Mouse (Mus musculus) cerebellum, postnatal 4 days (tissue): Measurements from ENCODE around the gene Sprn.

Source experiments
- DNase-seq, 2 experiments: peaks; one replicate each; pipeline ENCODE4 v3.0.0; 2022; ENCODE audit warnings: low spot score in 2 of 2, mixed read lengths in 1 of 2

Sprn gene

DNA sequence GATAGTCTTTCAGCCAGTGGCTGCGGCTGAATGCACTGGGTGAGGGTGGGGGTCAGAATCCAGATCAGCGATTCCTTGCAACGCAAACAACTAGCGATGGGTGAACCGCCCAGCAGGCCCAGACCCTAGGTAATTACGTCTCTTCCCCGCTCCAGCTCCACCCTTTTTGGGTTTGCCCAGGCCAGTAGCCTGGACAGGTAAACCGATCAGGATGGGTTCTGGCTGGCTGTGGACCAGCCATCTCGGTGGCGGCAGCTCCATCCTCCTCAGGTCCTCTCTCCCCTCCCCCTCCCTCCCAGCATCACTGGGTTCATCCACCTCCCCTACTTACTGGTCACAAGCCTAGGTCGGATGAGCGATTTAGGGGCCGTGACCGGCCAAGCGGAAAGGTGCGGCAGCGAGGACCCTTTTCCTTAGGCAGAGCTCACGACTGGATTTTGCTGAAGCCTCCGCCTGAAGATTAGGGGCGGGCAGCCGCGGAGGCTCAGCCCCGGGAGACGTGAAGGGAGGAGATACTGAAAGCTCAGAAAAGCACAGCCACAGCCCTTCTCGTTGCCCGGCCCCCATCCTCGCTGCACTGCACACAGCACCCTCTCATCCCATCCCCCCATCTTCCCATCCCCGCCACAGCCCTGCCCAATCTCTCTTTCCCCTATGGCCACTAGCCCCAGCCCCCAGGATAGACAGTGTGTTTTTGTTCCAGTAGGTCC is at the start of gene Sprn:
Gene Sprn (minus strand): TSS at position 660 of the 710 bp plus-strand sequence.
- DNase-seq, result peak; percentile 31 to 37

DNA sequence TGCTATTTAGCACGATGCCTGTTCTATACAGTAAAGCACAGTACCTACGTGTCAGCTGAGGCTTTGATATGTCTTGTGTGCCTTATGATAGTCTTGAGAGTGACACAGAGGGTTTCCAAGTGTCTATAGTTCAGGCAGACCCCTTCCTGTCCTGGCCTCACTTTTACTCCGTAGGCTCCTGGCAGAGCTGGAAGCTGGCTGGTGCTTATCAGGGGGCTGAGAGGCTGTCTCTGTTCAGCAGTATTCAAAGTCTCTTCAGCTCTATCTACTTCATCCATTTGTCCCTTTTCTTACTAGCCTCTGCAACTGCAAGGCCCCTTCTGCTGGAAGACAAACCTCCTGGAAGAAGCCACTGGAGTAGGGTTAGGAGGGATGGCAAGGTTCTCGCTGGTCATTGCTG is 46.4 kb upstream of the Sprn start:
- DNase-seq, result no peak

DNA sequence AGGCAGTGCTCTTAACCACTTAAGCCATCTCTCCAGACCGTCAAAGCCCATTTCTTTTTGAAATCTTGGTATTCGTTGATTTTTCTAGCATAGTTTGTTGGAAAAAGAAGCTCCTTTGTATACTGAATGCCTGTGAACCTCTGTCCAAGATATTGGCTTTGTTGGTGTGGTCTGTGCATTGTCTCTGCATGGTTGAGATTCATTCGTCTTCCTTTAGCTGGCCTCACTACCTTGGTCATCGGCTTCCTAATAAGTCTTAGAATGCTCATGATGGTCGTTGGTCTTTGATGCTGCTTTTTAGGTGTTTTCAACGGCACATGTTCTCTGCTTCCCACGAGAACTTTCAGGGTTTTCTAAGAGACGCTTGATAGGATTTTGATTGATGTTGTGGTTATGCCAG is 41.3 kb upstream of the Sprn start:
- no peak for DNase-seq

DNA sequence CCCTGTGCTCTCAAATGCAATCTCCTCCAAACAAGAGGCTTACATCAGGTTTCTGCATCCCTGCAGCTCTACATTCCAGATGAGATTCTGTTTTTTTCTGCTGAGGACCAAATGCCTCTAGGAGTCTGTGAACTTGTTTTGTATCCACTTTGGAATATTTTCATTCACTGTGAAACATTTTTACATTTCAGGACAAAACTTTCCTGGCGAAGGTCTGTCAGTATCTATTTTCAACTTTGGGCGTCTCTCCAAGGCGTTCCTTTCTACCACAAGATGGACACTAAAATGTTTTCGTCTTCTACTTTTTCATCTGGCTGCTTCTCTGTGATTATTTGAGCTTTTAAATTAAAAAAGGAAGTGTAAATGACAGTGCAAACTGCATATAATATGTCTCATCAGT is 39.4 kb upstream of the Sprn start:
- DNase-seq, result no peak

DNA sequence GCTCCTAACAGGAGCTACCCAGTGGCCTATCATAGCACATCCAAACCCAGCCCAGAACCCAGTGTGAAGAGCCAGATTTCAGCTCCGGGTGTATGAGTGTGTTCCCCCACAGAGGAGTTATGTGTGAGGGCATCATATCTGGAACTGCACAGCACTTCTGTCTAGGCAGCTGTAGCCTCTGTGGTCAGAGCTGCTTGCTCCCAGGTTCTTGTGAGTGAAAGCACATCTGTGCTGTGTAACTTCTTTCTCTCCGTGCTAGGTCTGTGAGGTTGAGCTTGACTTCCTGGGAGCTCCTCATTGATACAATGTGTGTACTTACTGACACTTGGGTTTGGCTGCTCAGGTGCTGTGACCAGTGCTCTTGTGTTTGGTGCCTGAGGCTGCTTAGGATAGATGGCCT is 38.2 kb upstream of the Sprn start:
- DNase-seq, result no peak

DNA sequence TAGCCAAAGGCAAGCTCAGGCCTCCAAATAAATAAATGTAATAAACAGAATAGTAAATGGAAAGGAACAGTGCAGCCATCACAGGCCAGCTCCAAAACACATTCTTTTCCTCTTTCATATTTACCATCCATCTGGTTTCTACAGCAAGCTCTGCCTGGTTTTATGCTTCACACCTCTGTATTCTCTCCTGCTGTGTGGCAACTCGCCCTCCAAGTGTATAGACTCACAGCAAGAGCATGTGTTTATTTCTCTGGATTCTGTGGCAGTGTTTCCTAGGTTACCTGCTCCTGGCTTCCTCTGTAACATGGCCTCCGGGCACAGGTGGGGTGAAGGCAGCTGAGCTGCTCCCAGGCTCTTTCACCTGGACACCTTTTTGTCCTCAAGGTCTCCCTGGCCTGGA is 37.8 kb upstream of the Sprn start:
- DNase-seq, result no peak

DNA sequence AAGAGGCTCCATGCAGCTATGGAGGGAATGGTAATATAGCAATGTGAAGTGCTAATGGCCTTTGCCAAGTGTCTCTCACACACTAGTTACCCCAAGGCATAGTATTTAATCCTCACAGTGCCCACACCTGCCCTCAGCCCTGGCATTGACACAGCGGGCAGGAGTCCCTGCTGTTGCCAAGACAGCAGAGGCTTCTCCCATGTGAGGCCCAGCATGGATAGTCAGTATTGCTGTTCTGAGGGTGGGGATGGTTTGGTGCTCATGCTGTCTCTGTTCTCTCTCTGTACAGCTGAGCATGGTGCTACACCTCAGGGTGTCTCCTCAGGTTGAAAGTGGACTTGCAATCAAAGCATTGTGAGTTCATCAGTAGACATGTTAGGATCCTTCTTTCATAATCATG is 35.8 kb upstream of the Sprn start:
- DNase-seq, result no peak

DNA sequence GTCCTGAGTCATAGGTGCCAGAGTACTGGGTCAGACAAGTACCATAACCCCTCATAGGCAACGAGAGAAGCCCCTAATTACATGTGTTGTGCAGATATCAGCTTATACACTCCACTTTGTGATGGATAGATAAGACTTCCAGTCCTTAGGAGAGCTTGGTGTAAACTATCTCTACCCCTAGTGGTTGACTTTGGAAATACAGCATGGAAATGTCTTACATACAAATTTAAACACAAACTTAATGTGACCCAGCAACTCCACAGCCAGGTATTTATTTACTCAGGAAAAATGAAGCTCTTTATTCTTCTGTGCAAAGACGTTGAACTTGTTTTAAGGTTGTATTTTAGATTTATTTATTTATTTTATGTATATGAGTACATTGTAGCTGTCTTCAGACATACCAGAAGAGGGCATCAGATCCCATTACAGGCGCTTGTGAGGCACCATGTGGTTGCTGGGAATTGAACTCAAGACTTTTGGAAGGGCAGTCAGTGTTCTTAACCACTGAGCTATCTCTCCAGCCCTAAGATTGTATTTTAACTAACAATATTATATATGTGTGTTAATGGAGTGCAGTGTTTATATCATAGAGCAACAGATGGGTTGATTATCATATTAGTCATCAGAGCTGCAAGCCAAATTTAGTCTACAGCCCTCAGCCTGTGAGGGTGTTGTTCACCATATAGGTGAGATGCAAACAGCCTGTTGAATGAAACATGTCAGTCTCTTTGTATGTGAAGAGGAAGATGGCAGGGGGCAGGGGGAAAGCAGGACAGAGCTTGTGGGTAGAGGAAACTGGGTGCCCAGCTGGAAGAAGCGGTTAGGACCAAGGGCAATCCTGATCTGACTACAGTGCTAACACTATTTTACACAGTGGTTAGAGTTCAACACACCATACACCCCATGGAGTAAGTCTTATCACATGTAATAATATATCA is 34.0 kb upstream of the Sprn start:
- no peak for DNase-seq

DNA sequence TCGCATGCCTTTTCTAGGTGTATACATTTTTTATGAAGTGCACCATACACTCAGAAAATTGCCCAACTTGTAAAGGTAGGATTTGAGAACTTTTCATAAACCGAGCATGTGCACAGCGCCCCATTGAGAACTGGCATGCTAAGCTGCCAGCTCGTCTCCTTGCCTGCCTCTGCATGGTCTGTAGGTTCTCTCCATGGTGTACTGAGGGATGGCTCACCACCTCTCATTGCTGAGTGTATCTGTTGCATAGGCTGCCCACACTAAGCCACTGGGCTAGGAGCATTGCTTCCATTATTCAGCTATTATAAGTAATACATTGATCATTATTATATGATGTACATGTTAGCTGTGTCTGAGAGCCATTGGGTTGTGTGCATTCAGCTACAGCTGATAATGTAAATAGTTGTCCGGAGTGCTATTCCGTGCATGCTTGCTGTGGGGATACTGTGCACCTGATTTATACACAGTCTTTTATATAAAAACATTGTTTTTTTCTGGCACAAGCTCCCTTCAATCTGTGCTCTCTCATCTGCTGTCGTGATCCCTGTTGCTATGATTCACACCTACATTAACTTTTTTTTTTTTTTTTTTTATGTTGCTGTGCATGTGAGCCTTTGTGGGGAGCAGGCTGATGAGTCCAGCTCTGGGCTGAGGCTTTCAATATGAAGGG is 33.2 kb upstream of the Sprn start:
- no peak for DNase-seq

DNA sequence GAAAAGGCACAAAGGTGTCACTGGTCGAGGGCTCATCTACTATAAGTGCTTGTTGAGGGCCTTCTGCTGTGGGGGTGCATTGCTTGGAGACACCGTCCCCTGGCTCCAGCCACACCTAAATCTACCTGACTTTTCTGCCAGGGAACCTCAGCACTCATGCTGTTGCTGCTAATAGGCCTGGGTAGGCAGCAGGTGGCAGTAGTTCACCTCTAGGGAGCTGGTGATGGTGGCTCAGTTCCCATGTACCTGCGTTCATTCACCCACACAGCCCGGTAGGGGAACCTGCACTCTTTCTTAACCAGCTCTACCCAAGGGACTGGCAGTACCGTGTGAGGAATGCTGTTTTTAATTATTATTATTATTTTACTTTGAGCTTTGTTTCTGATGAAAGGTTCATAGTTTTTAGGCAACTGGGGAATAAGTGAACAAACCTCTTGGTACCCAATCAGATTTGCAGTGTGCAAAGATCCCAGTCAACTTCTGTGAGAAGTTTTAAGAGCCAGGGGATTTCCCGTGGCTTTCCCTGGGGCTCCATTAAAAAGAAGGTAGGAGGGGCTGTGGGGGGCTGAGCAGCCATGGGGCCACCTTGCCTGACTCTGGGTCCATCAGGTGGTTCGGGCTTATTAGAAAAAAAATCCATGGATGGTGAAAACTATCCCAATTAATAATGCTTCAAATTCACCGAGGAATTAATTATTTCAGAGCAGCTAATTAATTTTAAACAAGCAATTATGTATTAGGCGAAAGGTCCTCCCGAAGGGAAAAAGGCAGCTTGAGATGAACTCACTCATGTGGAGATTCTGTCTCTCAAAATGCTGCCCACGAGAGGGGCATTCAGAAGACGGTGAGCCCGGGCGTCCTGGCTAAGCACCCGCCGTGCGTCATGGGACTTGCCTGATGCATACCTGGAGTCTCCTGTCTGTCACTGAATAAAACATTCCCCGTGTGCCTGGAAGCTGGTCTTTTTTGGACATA is 32.3 kb upstream of the Sprn start:
- no peak for DNase-seq

DNA sequence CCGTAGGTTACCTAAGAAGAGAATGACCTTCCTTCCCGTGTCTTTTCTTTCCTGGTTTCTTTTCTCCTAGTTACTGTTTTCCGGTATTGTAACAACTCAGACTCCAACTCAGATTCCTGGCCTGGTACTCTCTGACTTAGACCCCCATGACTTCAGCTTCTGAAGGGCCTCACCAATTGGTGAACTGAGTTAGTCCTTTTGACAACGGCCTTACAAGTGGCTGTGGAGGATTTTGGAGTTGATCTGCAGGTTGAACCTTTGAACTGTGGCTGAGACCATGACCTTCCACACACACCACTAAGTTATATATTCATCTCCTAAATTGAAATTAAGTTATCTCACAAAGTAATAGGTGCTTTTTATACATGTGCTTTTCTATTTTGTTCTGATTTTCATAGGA is 29.5 kb upstream of the Sprn start:
- DNase-seq, result no peak

DNA sequence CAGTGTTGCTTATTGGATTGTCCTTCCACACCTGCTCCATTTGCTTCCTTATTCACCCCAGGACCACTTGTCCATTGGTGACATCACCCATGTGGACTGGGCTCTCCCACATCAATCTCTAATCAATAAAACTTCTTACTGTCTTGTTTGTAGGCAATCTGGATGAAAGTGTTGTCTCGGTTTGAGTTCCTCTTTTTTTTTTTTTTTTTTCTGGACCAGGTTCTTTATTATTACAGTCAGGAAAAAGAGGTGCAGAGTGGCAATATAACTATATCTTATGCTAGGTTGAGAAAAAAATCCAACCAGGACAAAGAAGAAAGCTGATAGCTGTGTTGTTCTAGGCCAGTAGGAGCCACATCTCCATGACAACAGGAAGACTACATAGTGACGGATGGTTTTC is 26.0 kb upstream of the Sprn start:
- no peak for DNase-seq

DNA sequence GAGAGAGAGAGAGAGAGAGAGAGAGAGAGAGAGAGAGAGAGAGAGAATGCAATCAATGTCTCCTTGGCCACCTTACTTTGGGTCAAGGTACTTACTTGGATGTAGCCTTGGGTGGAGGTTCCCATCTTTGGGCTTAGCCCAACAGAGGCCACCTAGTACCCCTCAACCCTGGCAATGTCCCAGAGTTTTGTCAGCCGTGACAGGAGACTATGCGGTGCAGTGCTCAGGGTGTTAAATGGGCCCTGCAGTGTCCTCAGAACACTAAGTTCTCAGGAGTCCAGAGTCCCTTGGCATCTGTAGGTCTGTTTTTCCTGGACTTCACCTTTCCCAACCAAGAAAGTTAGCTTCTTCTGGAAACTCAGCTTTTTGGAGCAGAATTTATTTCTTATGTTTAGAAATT is 24.5 kb upstream of the Sprn start:
- no peak for DNase-seq

DNA sequence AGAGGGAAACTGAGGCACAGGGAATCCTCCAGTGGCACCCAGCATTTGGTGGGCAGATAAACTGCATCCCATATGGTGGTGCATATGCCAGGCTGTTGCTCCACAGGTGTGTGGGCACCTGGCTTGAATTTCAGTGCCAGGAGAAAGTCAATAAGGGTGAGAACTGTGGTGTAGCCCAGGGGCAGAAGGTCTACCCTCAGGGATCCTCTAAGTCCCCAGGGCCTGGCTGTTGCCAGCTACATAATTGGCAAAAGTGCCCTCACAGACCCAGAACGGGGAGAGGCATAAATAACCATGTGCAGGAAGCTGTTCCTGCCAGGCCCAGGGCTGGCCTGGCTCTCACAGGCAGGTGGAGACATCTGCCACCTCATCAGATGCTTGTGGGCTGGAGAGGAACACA is 18.3 kb upstream of the Sprn start, which contains the start of gene Olfr523:
Gene Olfr523 (plus strand): TSS at position 282 of the 400 bp plus-strand sequence.
- peak in 1 of 2 experiments; percentile 47 for DNase-seq

DNA sequence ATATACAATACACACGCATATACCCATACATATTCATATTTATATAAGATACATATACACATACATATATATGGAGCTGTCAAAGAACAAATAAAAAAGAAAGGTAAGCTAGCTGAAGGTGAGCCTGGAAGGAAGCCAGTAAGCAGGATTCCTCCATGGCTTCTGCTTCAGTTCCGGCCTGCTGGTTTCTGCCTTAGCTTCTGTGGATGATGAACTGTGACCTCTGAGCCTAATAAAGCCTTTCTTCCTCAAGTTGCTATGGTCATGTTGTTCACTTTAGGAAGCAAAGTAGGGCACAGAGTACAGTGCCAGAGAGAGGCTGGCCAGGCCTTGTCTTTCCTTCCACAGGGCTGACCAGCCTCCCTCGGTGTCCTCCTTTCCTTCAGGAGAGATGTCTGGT is 16.2 kb upstream of the Sprn start:
- no peak for DNase-seq

DNA sequence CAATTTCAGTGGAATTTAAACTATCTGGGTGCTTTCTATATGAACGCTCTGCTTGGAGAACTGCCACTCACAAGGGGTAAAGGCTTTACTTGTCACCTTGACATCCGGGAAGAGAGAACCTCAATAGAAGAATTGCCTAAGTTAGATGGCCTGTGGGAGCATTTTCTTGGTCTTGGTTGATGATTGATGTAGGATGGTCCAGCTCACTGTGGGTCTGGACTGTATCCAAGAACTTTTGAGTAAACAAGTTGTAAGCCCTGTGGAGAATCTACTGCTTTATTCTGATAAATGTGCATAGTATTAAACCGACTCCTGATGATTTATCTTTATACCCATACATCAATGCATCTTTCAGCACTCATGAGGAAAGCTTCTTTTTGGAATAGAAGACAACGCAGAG is 14.7 kb upstream of the Sprn start:
- DNase-seq, result no peak

DNA sequence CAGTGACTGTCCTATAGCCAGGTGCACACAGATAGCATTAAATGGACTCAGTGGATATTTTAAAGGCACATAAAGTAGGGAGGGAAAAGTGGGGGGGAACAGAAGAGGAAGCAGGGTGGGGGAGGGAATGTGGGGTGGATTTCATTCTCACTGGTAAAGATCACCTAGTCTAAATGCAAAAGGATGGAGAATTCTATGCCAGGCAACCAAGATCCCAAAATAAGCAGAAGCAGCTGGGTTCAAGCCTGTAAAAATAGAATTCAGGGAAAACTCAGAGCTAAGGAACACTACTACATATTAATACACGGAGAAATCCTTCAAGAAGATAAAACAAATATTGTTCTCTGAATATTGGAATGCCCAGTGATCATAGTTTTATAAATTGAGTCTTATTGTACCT is 13.3 kb upstream of the Sprn start:
- no peak for DNase-seq

DNA sequence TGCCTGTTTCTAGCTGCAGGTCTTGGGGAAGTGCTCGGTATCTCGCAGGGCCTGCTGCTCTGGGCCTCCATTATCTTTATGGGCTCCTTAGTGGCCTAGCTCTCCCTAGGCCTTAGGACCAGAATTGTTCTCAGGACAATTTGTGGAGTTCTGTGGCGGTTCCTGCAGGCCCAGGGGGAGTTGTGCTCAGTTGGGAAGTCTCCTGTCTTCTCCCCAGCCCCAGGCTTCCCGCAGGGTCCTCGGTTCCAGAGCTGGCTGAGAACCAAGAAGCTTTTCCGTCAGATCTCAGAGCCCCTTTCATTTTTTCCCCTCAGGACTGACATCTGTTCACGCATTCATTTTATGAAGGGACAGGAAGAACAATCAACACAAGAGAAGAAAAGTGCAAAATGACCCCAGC is 10.0 kb upstream of the Sprn start, which contains the start of gene Olfr522:
Gene Olfr522 (minus strand): TSS at position 101 of the 400 bp plus-strand sequence.
- DNase-seq, result no peak

DNA sequence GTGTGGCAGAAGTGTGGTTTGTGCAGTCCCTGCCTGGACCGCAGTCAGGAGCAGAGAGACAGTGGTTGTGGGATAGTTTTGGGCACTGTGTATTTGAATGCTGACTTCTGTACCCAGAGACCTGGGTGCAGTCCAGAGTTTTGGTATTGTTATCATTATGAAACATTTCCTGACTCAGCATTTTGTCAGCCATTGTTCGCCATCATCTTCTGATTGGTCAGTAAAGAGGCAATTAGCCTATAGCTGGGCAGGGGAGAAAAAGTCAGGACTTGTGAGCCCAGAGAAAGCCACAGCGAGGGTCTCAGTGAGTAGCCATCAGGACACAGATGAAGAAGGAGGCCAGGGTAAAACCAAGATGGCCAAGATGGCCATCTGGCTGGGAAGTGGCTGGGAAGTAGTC is 5.7 kb upstream of the Sprn start:
- no peak for DNase-seq

DNA sequence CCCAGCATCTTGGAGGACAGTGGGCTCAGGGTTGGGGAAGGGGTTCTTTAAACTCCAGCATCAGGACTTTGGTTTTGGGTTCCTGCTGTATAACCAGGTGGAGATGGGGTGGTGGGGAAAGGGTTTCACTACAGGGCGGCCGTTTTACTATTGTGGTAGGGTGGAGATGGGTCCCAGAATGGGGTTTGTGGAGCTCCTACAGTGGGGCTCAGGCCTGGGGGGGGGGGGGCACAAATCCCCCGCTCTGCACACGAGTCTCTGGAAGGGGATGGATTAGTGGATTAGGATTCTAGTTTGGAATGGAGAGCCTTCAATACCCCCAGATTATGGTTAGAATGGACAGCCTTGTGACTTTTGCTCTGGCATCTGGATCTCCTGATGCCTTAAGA is 854 bp downstream of the Sprn start:
- DNase-seq, result no peak

DNA sequence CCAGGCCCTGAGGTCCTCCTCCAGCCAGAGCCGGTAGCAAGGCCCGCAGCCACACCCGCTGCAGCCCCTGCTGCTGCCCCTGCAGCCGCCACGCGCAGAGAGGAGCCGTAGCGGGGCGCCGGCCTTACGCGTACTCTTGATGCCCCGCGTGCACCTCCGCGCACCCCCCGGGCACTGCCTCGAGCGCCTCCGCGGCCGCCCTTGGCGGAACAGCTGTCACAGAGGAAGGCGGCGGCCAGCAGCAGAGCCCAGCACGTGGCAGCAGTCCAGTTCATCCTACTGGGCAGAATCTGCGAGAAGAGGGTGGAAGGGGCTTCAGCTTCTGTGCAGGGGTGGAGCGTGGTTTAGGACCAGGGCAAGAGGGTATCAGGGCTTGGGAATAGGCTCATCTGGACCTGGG is 1.3 kb downstream of the Sprn start:
- DNase-seq, result peak in 1 of 2 experiments; percentile 59
